Mouse (Mus musculus) heart, adult 18-20 months (tissue): Measurements from ENCODE around the gene Fam155a. TPM values are rescaled to one million over a fixed set of nuclear protein-coding genes. Genes with fewer than 3 reads are reported as not detected.
A peak's percentile ranks its signal among the peaks of the same experiment; 100 is the strongest.
"Not testable (repeated sequence)": the region's sequence is repeated elsewhere in the genome, so short reads cannot be mapped to it uniquely, and the experiment has no call there.

Experiments
- DNase-seq, 2 experiments: peaks; one replicate each; pipeline ENCODE4 v3.0.0; 2021 to 2022; ENCODE audit warnings: mixed read lengths in 1 of 2
- total RNA-seq, 2 experiments: library from RNA; stranded (reverse); gene quantifications; 2 replicates each; pipeline ENCODE4 v1.2.3; 2021

The Fam155a gene
- total RNA-seq, 2 experiments from 2014 or later: not detected

DNA sequence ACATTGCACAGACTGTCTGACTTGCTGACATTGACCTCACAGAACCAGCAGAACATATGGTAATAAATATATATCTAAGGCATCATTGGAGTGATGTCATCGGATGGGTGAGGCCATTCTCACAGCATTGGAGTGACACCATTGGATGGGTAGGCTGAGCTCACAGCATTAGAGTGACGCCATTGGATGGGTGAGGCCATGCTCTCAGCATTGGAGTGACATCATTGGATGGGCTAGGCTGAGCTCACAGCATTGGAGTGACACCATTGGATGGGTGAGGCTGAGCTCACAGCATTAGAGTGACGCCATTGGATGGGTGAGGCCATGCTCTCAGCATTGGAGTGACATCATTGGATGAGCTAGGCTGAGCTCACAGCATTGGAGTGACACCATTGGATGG lies 110.9 kb downstream of the Fam155a start:
- not testable (repeated sequence) for DNase-seq

DNA sequence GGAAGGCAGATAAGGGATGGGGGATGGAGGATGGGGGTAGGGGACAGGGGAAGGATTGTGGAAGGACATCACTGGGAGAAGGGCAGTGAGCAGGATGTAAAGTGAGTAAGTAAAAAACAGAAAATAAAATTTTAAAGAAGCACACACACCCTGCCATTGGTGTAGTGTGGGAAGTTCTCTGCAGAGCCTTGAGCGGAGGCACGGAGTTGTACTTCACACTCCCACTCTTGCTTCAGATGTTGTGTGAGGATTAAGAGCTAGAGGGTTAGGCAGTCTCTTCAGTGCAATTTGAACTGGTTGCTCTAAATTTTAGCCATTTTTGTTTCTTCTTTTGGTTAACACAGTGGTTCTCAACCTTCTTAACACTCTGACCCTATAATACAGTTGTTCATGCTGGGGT lies 114.1 kb downstream of the Fam155a start:
- DNase-seq: no peak

DNA sequence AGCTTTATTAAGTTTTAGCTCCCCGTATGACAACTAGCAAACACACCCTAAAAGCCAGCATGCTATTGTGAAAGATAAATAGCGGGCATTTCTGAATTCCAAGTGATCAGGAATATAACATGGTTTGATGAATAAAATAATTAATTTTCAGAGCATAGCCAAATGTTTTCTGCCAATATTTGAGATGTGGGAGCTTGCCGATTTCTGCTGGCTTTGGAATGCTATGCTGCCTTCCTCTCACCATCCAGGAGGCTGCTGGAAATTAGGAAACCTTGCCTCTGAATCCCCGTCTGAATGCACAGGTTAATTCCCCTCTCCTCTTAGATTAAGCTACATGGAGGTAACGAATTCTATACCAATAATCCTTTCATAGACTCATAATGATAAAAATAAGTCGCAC lies 116.1 kb downstream of the Fam155a start:
- DNase-seq: no peak

DNA sequence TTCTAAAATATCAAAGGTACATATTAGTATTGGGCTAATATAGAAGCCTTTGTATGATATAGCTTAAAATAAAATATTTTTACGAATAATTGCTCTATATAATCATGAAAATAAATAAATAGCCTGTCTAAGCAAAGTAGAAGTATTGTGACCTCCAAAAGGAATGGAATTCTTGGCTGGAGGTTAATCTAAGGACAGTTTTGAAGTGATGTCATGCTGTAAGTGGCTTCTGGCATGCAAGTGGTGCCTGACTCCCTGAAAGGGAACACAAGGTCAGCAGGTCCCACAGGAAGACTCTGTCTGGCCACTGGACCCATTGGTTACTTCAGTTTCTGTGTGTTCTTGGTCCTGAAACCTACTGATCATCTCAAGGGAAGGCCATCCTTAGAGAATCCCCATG lies 117.3 kb downstream of the Fam155a start:
- DNase-seq: peak; percentile 8 to 32

DNA sequence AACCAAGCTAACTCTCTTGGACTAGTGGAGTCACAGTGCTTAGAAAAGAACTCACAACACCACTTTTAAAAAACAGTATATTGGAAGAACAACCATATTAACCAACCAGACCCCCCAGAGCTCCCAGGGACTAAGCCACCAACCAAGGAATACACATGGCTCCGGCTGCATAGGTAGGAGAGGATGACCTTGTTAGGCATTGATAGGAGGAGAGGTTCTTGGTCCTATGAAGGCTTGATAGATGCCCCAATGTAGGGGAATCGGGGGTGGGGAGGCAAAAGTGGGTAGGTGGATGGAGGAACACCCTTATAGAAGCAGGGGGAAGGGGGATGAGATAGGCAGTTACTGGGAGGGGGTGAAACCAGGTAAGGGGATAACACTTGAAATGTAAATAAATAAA lies 132.8 kb downstream of the Fam155a start:
- DNase-seq: no peak

DNA sequence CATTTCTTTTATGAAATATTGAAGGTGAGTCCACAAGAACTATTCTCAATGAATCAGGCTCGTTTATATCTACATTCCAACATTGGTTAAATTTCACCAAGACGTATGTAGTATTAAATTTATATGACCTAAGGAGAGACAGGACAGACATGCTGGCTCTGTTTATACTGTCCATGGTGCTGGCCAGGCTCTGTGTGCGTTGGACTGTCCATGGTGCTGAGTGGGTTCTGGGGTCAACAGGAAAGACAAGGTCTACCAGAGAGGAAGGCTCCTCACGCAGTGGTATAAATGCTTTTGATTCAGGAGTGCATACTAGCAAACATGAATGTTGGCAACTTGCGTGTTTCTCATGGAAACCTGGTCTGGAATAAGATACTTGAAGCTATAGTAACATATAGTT lies 135.7 kb downstream of the Fam155a start:
- DNase-seq: peak in 1 of 2 experiments; percentile 21

DNA sequence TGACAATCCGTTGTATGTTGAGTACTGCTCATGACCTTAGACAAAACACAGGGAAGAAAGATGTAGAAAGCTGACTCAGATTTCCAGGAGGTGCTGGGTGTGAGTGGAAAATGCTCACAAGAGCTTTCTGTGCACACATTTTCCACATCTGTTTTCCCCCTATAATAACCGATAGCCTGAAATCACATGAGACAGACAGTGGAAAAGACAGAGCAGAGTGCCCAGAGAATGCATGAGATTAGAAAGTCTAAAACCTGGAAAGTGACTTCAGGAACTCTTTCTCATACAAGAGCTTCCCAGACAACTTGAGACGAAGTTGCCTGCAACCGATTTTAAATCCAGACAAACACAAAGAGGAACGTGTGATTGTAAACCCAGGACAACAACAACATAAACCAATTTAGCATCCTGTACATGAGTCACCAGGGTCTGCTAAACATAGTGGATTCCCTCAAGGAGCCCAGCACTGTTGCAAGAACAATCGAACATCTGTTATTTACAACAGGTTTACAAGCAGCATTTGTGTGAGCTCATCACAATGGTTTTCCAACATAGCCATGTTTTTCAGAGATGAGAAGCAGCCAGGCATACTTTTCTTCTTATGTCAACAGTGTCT lies 163.8 kb downstream of the Fam155a start:
- no peak for DNase-seq

DNA sequence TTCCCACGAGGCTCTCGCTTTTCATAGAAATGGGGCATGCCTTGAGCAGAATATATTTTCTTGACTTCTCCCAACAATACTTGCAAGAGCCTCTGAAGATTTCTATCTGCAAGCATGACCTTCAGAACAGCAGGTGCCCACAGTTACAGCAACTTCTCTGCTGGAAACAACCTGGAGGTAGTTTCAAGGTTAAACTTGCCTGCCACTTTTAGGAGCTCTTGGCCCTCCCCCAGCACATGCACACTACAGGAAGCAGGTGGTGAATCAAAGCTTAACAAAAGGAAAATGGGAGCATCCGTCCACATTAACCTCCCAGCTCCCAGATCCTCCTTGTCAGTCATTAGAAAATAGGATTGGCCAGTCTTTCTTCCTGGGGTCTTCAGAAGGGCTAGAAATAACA lies 175.0 kb downstream of the Fam155a start:
- no peak for DNase-seq

DNA sequence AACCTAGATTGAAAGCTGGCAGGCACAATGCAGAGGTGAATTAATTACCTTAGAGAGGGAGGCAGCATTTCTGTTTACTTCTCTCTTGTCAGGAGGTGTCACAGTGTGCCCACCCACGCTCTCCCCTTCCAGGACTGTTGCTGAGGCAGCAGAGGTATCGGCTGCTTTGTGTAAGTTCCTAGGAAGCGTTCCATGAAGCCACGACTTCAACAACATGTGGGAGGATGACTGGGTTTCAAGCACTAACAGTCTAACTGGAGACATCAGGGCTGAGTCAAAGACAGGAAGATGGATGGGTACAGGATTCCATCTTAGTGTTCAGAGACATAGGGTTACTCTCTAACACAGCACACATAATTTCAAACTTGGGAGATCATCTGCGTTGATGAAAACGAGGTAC lies 189.1 kb downstream of the Fam155a start:
- no peak for DNase-seq

DNA sequence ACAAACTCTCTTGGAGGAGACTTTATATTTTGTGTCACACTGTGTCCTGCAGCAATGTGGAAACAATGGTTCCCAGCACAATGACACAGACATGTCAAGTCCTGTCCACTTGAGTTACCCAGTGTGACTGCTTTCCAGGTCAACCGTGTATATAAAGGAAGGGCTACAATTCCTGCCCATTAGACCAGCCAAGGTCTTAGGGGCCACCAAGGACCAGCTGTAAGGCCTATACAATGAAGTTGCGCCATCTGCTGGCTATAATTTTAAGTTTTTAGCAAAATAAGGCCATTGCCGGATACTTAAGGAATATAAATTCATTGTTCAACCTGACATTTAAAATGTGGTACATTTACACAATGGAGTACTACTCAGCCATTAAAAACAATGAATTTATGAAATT lies 190.8 kb downstream of the Fam155a start:
- DNase-seq: no peak

DNA sequence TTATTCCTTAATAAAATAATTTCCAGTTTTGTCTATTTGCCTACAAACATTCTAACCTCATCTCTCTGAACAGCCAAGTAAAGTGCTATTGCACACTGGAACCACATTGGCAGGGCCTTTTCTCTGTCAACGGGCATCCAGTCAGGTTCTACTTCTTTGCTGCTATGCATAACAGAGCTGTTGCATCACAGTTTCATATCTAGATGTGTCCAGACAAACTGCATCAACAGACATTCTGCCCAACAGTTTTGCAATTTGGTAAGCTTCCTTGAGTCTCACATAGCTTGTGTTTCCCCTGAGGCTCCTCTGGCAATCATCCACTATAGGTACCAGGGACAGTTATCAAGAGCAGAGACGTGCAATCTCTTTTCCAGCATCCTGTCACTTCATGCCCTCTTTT lies 199.0 kb downstream of the Fam155a start:
- no peak for DNase-seq

DNA sequence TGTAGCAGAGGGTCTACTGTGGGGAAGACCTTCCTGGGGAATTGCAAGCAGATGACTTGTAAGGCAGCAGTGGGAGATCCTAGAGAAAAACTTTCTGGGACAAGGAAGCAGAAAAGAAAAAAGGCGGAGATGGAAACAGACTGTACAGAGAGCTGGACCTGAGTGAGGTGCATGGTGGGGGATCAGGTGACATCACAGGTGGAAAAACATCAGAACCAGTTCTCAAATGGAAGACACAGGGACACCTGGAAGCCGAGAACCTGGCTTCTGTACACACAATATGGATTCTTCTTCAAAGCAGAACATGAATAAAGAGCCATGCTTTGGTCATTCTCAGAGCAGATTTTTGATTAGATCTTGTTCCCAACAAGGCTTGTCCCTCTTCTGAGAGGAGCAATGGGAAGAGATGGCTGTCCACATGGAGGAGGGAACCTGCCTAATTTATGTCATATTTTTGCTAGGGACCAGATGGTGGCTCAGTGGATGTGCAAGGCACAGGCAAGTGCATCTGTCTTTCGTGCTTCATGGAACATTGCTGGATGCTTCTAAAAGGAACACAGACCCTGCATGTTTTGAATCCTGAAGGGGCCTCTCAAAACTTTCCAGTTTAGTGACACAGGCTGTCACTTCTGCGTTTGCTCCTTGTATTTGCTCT lies 201.3 kb downstream of the Fam155a start:
- no peak for DNase-seq

DNA sequence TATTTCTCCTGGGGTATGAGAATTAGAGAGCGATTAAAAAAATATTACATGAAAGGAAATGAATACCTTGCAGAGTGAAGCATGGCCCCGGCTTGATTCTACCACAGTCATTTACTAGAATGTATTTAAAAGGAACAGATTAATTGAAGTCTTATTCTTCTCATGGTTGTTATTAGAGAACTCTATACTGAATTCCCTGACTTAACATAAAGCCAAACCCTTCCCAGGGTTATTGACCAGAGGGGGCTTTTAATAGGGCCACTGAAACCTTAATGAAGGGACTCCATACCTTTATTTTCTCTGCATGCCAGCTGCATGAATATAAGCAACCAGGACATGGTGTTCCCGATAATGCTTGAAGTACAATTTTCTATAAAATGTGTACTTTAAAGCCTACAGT lies 221.8 kb downstream of the Fam155a start:
- no peak for DNase-seq

DNA sequence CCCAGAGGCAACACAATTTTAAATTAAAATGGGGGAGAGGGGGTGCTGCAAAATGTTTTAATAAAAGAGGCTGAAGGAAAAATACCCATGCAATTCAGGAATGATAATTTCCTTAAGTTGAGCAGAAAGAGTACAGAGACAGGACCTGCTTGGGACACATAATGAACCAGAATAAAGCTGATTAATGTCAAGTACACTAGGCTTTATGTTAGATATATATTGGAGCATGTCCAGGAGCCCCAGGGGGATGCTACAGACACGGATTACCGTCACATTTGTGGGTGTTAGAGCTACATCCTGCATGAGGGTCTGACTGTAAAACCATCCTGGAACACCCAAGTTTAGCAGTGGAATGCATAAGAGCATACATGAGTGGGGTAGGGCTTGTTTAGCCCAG lies 223.4 kb downstream of the Fam155a start:
- DNase-seq: no peak

DNA sequence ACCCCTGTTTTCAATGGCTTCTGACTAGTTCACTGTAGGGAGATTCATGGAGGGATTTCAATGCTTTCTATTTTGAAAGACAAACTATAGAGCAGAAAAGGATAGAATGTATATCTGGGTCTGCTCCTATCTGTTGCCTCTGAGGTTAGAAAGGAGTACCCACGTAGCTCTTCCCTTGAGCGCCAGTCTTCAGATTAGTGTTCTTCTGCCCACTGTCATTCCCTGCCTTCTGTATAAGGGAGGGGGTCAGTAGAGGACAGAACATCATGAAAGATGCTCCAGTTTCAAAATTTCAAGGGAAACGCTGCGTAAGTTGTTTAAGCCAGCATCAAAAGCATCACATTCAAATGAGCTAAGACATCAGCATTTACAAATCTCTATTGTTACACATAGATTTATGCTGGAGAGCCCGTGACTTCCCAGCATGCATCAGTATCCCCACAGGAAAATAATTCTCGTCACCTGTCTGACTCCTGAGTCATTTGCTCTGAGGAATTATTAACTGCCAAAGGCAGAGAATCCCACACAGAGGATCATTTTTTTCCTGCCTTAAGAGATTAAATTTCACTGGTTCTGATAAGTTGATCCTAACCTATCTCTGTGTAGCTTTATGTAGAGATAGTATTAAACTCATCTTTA lies 223.9 kb downstream of the Fam155a start:
- no peak for DNase-seq

DNA sequence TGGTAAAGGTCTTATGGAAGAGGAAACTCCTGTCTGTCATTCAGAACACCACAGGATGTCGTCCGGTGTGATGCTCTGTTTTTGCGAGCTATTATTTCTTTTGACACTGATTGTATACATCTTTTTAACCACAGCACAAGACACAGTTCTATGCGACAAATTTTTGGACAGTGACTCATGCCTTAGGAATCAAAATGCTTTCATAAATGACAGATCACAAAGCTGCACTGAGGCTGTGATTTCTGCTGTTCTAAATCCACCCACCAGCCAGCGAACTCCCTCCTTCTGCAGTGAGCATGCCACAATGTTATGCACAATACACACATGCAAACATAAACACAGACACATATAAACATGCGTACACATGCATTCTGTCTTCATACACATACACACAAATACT lies 224.5 kb downstream of the Fam155a start:
- no peak for DNase-seq

DNA sequence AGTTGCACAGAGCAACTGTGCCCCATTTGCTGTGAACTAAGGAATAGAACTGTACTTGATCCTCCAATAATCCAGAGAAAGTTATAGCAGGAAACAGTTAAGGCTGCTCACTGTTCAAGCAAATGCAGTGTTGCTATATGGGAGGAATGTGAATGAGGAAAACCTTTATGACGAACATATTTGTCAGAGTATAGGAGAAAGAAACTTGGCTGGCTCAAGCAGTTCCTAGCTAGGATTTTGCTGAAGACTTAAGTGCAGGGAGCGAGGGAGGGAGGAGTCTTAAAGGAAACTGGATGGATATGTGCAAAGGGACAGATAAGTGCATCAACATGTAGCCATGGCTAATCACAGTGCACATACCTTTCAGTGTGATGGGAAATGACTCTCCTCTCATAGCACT lies 225.3 kb downstream of the Fam155a start:
- DNase-seq: no peak

DNA sequence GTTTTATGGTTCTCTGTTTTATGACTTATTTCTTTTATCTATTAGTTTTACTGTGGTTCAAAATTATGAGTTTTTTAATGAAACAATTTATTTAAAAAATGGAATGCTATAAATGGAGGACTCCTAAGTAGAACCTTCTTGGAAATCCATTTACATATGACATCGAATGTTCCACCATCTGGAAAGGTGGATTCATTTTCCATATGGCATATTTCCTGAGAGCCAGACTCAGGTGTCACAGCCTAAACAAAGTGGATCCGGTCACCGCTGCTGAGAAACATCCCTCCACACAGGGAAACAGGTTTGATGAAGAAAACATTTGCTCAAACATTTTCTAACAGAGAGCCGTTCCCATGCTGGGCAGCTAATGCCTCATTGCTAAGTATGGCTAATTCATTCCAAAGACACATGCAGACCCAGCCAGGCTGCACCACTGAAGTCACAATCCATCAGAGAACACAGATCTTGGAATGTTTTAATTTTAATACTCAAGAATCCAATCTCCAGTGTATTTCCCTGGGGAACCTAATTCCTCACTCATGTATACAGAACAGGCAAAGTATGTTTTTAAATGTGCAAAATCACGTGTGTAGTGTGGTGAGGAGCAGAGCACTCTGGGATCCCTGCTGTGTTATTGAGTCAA lies 235.1 kb downstream of the Fam155a start:
- no peak for DNase-seq

DNA sequence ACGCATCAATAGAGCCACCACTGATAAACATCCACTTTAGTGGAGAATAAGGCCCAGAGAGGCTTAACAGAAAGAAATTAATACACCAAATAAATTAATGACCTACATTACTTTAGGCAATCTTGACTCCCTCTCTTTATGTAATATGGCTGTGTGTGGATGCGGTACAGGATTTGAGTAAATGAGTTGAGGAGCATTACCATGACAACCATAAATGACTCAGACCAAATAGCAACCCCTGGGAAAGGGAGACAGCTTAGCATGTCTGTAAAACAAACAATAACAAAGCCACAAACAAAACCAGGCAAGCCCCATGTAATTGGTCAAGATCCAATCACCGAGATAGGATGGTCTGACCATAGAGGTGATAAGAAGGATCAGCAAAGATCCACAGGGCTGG lies 244.4 kb downstream of the Fam155a start:
- DNase-seq: no peak

DNA sequence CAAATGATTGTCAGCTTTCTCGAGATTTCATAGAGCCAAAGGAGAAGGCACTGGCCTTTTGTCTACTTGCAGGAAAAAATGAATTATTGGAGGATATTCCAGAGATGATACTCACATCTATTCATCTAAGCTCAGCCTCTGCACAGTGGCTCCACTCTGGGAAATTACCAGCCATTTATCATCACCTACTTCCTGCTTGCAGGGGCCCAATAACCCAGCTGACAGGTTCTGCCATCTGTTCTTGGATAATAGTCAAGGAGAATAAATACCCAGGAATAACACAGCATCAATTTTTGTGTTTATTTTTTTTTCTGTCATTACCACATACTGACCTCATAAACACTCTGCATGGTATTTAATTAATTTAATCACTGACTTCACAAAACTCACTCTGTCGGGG lies 249.4 kb downstream of the Fam155a start:
- no peak for DNase-seq

DNA sequence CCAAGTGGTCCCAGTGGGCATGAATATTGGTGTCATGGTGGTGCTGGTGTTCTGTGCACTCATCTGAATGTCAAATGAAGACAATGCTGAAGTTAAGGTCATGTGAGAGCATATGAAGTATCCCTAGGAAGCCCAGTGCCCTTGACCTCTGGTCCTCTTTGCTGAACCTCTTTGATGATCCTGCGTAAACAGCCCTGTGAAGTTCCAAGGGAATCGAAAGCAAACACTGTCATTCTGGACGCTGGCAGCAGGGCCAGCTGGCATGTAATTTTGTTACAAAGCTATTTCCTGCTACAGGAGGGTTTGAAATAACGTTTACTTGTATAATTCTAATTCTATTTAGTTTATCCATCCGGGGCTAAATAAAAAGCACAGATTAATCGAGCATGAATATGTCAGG lies 270.2 kb downstream of the Fam155a start:
- no peak for DNase-seq

DNA sequence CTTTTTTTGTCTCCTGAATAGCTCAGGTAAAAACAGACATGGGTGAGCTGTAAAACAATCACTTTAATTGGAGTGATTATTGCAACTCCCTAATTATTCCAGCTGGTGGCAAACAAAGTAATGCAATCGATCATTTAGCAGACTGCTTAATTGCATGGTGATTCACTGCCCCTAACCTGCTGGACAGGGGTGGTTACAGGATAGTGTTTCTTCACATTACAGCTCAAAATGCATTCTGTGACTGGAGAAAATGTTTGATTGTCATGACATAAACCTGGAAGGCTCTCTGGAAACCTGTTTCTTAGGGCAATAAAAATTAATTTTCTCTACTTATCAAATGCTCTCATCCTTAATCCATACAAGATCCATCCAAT lies 276.7 kb downstream of the Fam155a start:
- no peak for DNase-seq

DNA sequence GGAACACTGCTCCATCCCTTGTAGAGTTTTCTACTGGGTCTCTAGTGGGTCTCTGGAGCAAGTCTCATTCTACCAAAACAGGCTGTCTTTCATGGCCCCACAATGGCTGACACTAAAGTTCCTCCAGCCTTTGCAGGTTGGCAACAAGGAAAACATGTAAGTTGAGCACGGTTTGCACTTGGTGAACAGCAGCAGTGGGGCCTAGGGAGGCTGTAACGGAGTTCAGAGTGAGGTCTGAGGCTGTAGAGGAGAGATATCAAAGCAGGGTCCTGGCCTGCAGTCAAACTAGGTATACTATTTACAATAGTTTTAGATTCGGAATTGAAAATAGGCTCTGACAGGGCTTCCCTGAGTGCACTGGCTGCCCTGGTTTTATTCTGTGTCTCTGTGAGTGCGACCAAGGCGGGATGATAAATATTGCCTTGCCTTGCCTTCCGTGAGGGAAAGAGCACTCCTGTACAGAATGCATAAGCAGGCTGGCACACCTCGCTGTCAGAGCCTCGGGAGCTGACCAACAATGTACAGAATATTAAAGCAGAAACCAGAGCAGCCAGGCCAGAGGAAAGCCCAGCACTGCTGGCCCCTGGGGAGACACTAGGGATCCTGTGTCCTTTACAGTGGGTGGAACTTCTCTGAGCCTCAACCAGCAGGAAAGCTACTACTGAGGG lies 277.3 kb downstream of the Fam155a start:
- DNase-seq: no peak
